Mouse (Mus musculus): ENCODE data around the gene Wwc1.

- TF ChIP-seq MAFK (IDR thresholded peaks at IDR 0.05; ENCODE audit: insufficient read depth, low read depth, low read length) (no peak), CHD2 (IDR thresholded peaks at IDR 0.05; ENCODE audit: low read depth, low read length) (no peak), ZC3H11A (IDR thresholded peaks at IDR 0.05; ENCODE audit: borderline replicate concordance, low read depth, low read length) (no peak), ZNF384 (IDR thresholded peaks at IDR 0.05; ENCODE audit: low read depth, low read length) (peak; percentile 51; the same call in 1 of the 2 replicates), HCFC1 (IDR thresholded peaks at IDR 0.05; ENCODE audit: borderline replicate concordance, insufficient read depth, low read length) (no peak)
Observed at GRCm38 (mm10) chr11:36000585-36001281, 20.4 kb upstream of the Wwc1 start.

Data from ES-E14 (cell line).